Mouse (Mus musculus): ENCODE results near the gene Vmn1r192. TPM values are rescaled to one million over a fixed set of nuclear protein-coding genes. Genes with fewer than 3 reads are reported as not detected.
"Not testable (repeated sequence)": the region's sequence is repeated elsewhere in the genome, so short reads cannot be mapped to it uniquely, and the experiment has no call there.

Gene Vmn1r192
- not detected in 2 replicates for polyA plus RNA-seq (2011; ENCODE audit: insufficient read depth, insufficient read length, low replicate concordance, missing spikeins)

GRCm38 (mm10) chr13:22191041-22191440 lies at the start of gene Vmn1r192:
TSS of gene Vmn1r192 (minus strand) at chr13:22191141.
- Histone ChIP-seq H3K27ac (ENCODE audit: control insufficient read depth, insufficient read depth, low read depth, low read length, poor library complexity) (no peak within 1 kb of the TSS), H3K4me3 (replicated peaks; ENCODE audit: control insufficient read depth, low read depth, low read length) (no peak within 1 kb of the TSS), H3K4me1 (ENCODE audit: control insufficient read depth, insufficient read depth, low read length) (no peaks in the 10 kb centered on the region)
- TF ChIP-seq CTCF (IDR thresholded peaks at IDR 0.05; ENCODE audit: control insufficient read depth, insufficient read depth, low read length) (no peak), POLR2A (IDR thresholded peaks at IDR 0.05; ENCODE audit: borderline replicate concordance, control insufficient read depth, low read depth, low read length) (no peak)

GRCm38 (mm10) chr13:22223060-22223459 lies 32.1 kb upstream of the Vmn1r192 start, which contains the start of gene Vmn1r193:
TSS of gene Vmn1r193 (minus strand) at chr13:22223160.
- not testable (repeated sequence) for H3K4me1 ChIP-seq (ENCODE audit: control insufficient read depth, insufficient read depth, low read length); H3K27ac ChIP-seq (ENCODE audit: control insufficient read depth, insufficient read depth, low read depth, low read length, poor library complexity); H3K4me3 ChIP-seq (replicated peaks; ENCODE audit: control insufficient read depth, low read depth, low read length)
- WGBS, result 57% methylated on average over 1 of the region's 1 CpGs

GRCm38 (mm10) chr13:22192756-22193155 lies 1.8 kb upstream of the Vmn1r192 start:
- 72% methylated on average over 3 of the region's 3 CpGs for WGBS
- H3K4me3 ChIP-seq (replicated peaks; ENCODE audit: control insufficient read depth, low read depth, low read length); H3K27ac ChIP-seq (ENCODE audit: control insufficient read depth, insufficient read depth, low read depth, low read length, poor library complexity); H3K4me1 ChIP-seq (ENCODE audit: control insufficient read depth, insufficient read depth, low read length): not testable (repeated sequence)

- TF ChIP-seq POLR2A (IDR thresholded peaks at IDR 0.05; ENCODE audit: borderline replicate concordance, control insufficient read depth, low read depth, low read length) (no peak), CTCF (IDR thresholded peaks at IDR 0.05; ENCODE audit: control insufficient read depth, insufficient read depth, low read length) (no peak)
- Histone ChIP-seq H3K4me3 (replicated peaks; ENCODE audit: control insufficient read depth, low read depth, low read length) (no peak overlapping the region), H3K27ac (ENCODE audit: control insufficient read depth, insufficient read depth, low read depth, low read length, poor library complexity) (no peak overlapping the region), H3K4me1 (ENCODE audit: control insufficient read depth, insufficient read depth, low read length) (no peaks in the 10 kb centered on the region)
- 62% methylated on average over 2 of the region's 2 CpGs for WGBS
Measured at GRCm38 (mm10) chr13:22190385-22190784, 556 bp downstream of the Vmn1r192 start.

- no peak overlapping the region for H3K4me3 ChIP-seq (replicated peaks; ENCODE audit: control insufficient read depth, low read depth, low read length)
Measured at GRCm38 (mm10) chr13:22189313-22189712, 1.6 kb downstream of the Vmn1r192 start.

DNA sequence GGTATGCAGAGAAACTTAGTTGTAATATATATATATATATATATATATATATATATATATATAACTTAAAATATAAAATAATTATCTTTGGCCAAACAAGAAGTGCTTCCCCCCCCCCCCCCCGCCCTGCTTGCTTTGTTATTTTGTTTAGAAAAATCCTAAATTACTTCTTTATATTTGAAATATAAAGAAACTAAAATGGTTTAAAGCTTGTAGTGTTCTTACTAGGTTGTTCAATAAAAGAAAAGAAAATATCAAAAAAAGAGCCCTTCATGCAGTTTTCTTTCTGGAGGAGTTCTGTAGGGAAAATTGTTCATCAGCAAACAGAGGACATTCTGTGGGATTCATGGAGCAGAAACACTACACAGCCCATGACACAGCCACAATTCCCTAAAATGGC lies 7.1 kb downstream of the Vmn1r192 start, which contains the start of gene Vmn1r191:
TSS of gene Vmn1r191 (minus strand) at position 101 of the 400 bp plus-strand sequence.
- TF ChIP-seq POLR2A (IDR thresholded peaks at IDR 0.05; ENCODE audit: borderline replicate concordance, control insufficient read depth, low read depth, low read length) (no peak), CTCF (IDR thresholded peaks at IDR 0.05; ENCODE audit: control insufficient read depth, insufficient read depth, low read length) (no peak)
- Histone ChIP-seq H3K4me3 (replicated peaks; ENCODE audit: control insufficient read depth, low read depth, low read length) (no peak within 1 kb of the TSS), H3K4me1 (ENCODE audit: control insufficient read depth, insufficient read depth, low read length) (no peaks in the 10 kb centered on the region), H3K27ac (ENCODE audit: control insufficient read depth, insufficient read depth, low read depth, low read length, poor library complexity) (no peak within 1 kb of the TSS)
- 50% methylated on average over 1 of the region's 1 CpGs for WGBS

More at GRCm38 (mm10) chr13:22189313-22189712, 1.6 kb downstream of the Vmn1r192 start:
- WGBS, result 84% methylated on average over 2 of the region's 2 CpGs
- H3K27ac ChIP-seq (ENCODE audit: control insufficient read depth, insufficient read depth, low read depth, low read length, poor library complexity), result no peak overlapping the region
- TF ChIP-seq POLR2A (IDR thresholded peaks at IDR 0.05; ENCODE audit: borderline replicate concordance, control insufficient read depth, low read depth, low read length) (no peak), CTCF (IDR thresholded peaks at IDR 0.05; ENCODE audit: control insufficient read depth, insufficient read depth, low read length) (no peak)
- no peaks in the 10 kb centered on the region for H3K4me1 ChIP-seq (ENCODE audit: control insufficient read depth, insufficient read depth, low read length)

DNA sequence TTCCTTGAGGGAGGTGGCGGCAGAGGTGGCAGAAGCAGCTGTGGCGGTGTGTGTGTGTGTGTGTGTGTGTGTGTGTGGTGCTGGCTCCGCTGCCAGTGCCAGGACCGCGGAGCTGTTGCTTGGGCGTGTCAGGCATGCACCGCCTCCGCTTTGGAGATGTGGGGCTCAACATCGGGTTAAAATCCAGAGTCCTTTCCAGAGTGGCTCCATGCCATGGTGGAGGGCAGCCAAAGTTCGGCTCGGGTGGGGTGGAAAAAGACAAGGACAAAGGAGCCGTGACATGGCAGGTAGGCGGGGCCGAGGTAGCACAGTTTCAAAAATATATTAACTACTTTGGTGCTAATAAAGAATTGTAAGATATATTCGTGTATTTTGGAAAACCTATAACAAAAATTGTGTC lies 22.5 kb downstream of the Vmn1r192 start:
- no peak overlapping the region; the same call in 1 of the 2 replicates for H3K27ac ChIP-seq (ENCODE audit: control insufficient read depth, insufficient read depth, low read depth, low read length, poor library complexity)
- TF ChIP-seq CTCF (IDR thresholded peaks at IDR 0.05; ENCODE audit: control insufficient read depth, insufficient read depth, low read length) (no peak), POLR2A (IDR thresholded peaks at IDR 0.05; ENCODE audit: borderline replicate concordance, control insufficient read depth, low read depth, low read length) (no peak)
- no peak overlapping the region for H3K4me3 ChIP-seq (replicated peaks; ENCODE audit: control insufficient read depth, low read depth, low read length)
- H3K4me1 ChIP-seq (ENCODE audit: control insufficient read depth, insufficient read depth, low read length), result no peaks in the 10 kb centered on the region
- 80% methylated on average over 15 of the region's 15 CpGs for WGBS

DNA sequence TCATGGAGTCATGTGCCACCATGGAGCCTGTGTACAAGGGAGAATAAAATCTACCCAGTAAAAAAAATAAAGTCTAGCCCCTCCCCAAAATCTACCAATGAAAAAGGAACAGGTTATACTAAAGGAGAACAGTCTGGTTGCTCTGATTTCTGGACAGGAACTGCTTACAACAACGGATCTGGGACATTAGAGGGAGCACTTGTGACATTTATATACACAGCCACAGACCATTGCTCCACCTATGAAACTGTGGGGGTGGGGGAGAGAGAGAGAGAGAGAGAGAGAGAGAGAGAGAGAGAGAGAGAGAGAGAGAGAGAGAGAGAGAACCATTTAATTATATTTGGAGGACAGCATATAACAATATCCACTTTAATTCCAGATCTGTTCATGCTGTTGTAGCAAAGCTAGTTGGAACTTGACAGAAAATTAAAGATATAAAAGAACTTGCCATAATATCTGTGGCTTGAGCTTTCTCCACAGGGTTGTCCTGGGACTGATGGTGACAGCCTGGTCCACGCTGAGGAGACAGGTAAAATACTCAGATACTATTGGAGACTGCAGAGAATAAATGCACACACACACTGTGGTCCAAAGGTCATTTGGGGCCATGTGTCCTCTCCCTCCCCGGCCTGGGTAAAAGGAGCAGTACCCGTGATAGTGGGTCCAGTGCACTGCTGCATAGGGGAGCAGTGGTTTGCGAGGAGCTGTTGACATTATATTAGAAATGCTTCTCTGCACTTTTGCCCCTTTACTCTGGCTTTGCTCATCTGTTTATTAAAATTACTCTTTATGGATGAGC lies 54.2 kb downstream of the Vmn1r192 start:
- not testable (repeated sequence) for H3K4me1 ChIP-seq (ENCODE audit: control insufficient read depth, insufficient read depth, low read length)
- WGBS, result 64% methylated on average over 5 of the region's 5 CpGs

More for the DNA sequence above, 54.2 kb downstream of the Vmn1r192 start:
- not testable (repeated sequence) for H3K27ac ChIP-seq (ENCODE audit: control insufficient read depth, insufficient read depth, low read depth, low read length, poor library complexity); H3K4me3 ChIP-seq (replicated peaks; ENCODE audit: control insufficient read depth, low read depth, low read length)

Other genes starting within 250 kb of the Vmn1r192 start
- gene Zfp184, start 246.0 kb downstream of the Vmn1r192 start, polyA plus RNA-seq (2011; ENCODE audit: insufficient read depth, insufficient read length, low replicate concordance, missing spikeins), result 1.4 and 2.5 TPM in 2 replicates
- not detected in 2 replicates for gene Pom121l2, start 209.9 kb downstream of the Vmn1r192 start, polyA plus RNA-seq (2011; ENCODE audit: insufficient read depth, insufficient read length, low replicate concordance, missing spikeins)
- gene Prss16, start 181.4 kb downstream of the Vmn1r192 start, polyA plus RNA-seq (2011; ENCODE audit: insufficient read depth, insufficient read length, low replicate concordance, missing spikeins), result 3.9 and 10.0 TPM in 2 replicates
- 31.8 and 40.4 TPM in 2 replicates for gene Hist1h2ah, start 155.6 kb downstream of the Vmn1r192 start, polyA plus RNA-seq (2011; ENCODE audit: insufficient read depth, insufficient read length, low replicate concordance, missing spikeins)
- gene Hist1h2bk, start 155.3 kb downstream of the Vmn1r192 start, polyA plus RNA-seq (2011; ENCODE audit: insufficient read depth, insufficient read length, low replicate concordance, missing spikeins), result 109 and 137 TPM in 2 replicates
- 144 and 216 TPM in 2 replicates for gene Hist1h4i, start 149.8 kb downstream of the Vmn1r192 start, polyA plus RNA-seq (2011; ENCODE audit: insufficient read depth, insufficient read length, low replicate concordance, missing spikeins)
- 11.7 and 42.0 TPM in 2 replicates for gene Hist1h2ag, start 148.2 kb downstream of the Vmn1r192 start, polyA plus RNA-seq (2011; ENCODE audit: insufficient read depth, insufficient read length, low replicate concordance, missing spikeins)
- gene Hist1h2bj, start 147.9 kb downstream of the Vmn1r192 start, polyA plus RNA-seq (2011; ENCODE audit: insufficient read depth, insufficient read length, low replicate concordance, missing spikeins), result 40.5 and 87.9 TPM in 2 replicates
- gene Vmn1r188, start 106.7 kb downstream of the Vmn1r192 start, polyA plus RNA-seq (2011; ENCODE audit: insufficient read depth, insufficient read length, low replicate concordance, missing spikeins), result not detected in 2 replicates
- not detected in 2 replicates for gene Vmn1r189, start 85.3 kb downstream of the Vmn1r192 start, polyA plus RNA-seq (2011; ENCODE audit: insufficient read depth, insufficient read length, low replicate concordance, missing spikeins)
- not detected in 2 replicates for gene Vmn1r191, start 7.2 kb downstream of the Vmn1r192 start, polyA plus RNA-seq (2011; ENCODE audit: insufficient read depth, insufficient read length, low replicate concordance, missing spikeins)
- gene Vmn1r193, start 32.0 kb upstream of the Vmn1r192 start, polyA plus RNA-seq (2011; ENCODE audit: insufficient read depth, insufficient read length, low replicate concordance, missing spikeins), result 0.42 and 0.72 TPM in 2 replicates
- gene Vmn1r194, start 53.1 kb upstream of the Vmn1r192 start, polyA plus RNA-seq (2011; ENCODE audit: insufficient read depth, insufficient read length, low replicate concordance, missing spikeins), result not detected in 2 replicates
- not detected in 2 replicates for gene Vmn1r195, start 79.4 kb upstream of the Vmn1r192 start, polyA plus RNA-seq (2011; ENCODE audit: insufficient read depth, insufficient read length, low replicate concordance, missing spikeins)
- gene Vmn1r196, start 98.8 kb upstream of the Vmn1r192 start, polyA plus RNA-seq (2011; ENCODE audit: insufficient read depth, insufficient read length, low replicate concordance, missing spikeins), result not detected in 2 replicates
- gene Vmn1r197, start 133.4 kb upstream of the Vmn1r192 start, polyA plus RNA-seq (2011; ENCODE audit: insufficient read depth, insufficient read length, low replicate concordance, missing spikeins), result not detected in 2 replicates
- not detected in 2 replicates for gene Vmn1r198, start 159.2 kb upstream of the Vmn1r192 start, polyA plus RNA-seq (2011; ENCODE audit: insufficient read depth, insufficient read length, low replicate concordance, missing spikeins)
- not detected in 2 replicates for gene Vmn1r199, start 188.7 kb upstream of the Vmn1r192 start, polyA plus RNA-seq (2011; ENCODE audit: insufficient read depth, insufficient read length, low replicate concordance, missing spikeins)
- not detected in 2 replicates for gene Vmn1r200, start 199.2 kb upstream of the Vmn1r192 start, polyA plus RNA-seq (2011; ENCODE audit: insufficient read depth, insufficient read length, low replicate concordance, missing spikeins)

All from bone marrow, adult 2 months (tissue).